Mouse (Mus musculus) forebrain, embryonic 11.5 days (tissue): ENCODE results near the gene Cd300e. TPM values are rescaled to one million over a fixed set of nuclear protein-coding genes. Genes with fewer than 3 reads are reported as not detected.

Experiments
- polyA plus RNA-seq: library from polyadenylated mRNA; unstranded; fragments of >200 nt; fragmentation: Nextera tagmentation; extraction: Ambion mirVana; gene quantifications from 2 replicates; pipeline ENCODE4 v1.2.1, GENCODE M21; 2014

The Cd300e gene
- polyA plus RNA-seq, 1 experiment from 2014 or later = not detected

Other genes starting within 250 kb of the Cd300e start
- gene Gprc5c, start 211.0 kb downstream of the Cd300e start, polyA plus RNA-seq = 14.1 and 14.4 TPM in 2 replicates
- 0.35 and 0.64 TPM in 2 replicates for gene Cd300a, start 172.1 kb downstream of the Cd300e start, polyA plus RNA-seq
- gene Cd300lb, start 127.8 kb downstream of the Cd300e start, polyA plus RNA-seq = 0.15 TPM in 1 of 2 replicates, not detected in the other
- not detected in 2 replicates for gene Cd300c, start 93.0 kb downstream of the Cd300e start, polyA plus RNA-seq
- gene Cd300ld, start 72.3 kb downstream of the Cd300e start, polyA plus RNA-seq = not detected in 2 replicates
- 0.65 and 0.77 TPM in 2 replicates for gene Cd300c2, start 60.3 kb downstream of the Cd300e start, polyA plus RNA-seq
- gene Cd300ld2, start 46.0 kb downstream of the Cd300e start, polyA plus RNA-seq = not detected in 2 replicates
- not detected in 2 replicates for gene Cd300ld4, start 35.2 kb downstream of the Cd300e start, polyA plus RNA-seq
- gene Cd300ld5, start 24.4 kb downstream of the Cd300e start, polyA plus RNA-seq = not detected in 2 replicates
- gene Cd300ld3, start 13.8 kb downstream of the Cd300e start, polyA plus RNA-seq = not detected in 2 replicates
- 0.83 and 0.98 TPM in 2 replicates for gene Rab37, start 29.3 kb upstream of the Cd300e start, polyA plus RNA-seq
- gene Cd300lf, start 71.8 kb upstream of the Cd300e start, polyA plus RNA-seq = not detected in 2 replicates
- 34.3 and 35.2 TPM in 2 replicates for gene Slc9a3r1, start 101.2 kb upstream of the Cd300e start, polyA plus RNA-seq
- 8.8 and 9.2 TPM in 2 replicates for gene Tmem104, start 125.3 kb upstream of the Cd300e start, polyA plus RNA-seq
- gene Nat9, start 125.7 kb upstream of the Cd300e start, polyA plus RNA-seq = 13.8 and 16.0 TPM in 2 replicates
- gene Grin2c, start 205.1 kb upstream of the Cd300e start, polyA plus RNA-seq = 0.12 TPM in 1 of 2 replicates, not detected in the other
- gene Fdxr, start 214.9 kb upstream of the Cd300e start, polyA plus RNA-seq = 13.8 and 15.6 TPM in 2 replicates
- 0.25 and 0.45 TPM in 2 replicates for gene Fads6, start 235.5 kb upstream of the Cd300e start, polyA plus RNA-seq
- gene Otop2, start 245.0 kb upstream of the Cd300e start, polyA plus RNA-seq = not detected in 2 replicates